Mouse (Mus musculus) T-helper 17 cell (primary cell): Measurements from ENCODE around the gene Cwc27.

Source experiments
- in situ Hi-C, 2 experiments: fragments of 300-600 bp; cut with MboI, MseI; formaldehyde crosslinking; loops; 1 replicate in 1 of 2; 2 replicates in 1 of 2; pipeline ENCODE4 v1.15.1; 2025; ENCODE audit warnings: high pct_unique_total_duplicates in 2 of 2

Cwc27 gene

GRCm38 (mm10) chr13:104650654-104651053 is 166.3 kb downstream of the Cwc27 start:
- in situ Hi-C loops = no loop called here

GRCm38 (mm10) chr13:104650145-104650544 is 166.8 kb downstream of the Cwc27 start:
- in situ Hi-C loops = no loop called here

- in situ Hi-C loops = no loop called here
Observed at GRCm38 (mm10) chr13:104645778-104646425, 171.0 kb downstream of the Cwc27 start.

GRCm38 (mm10) chr13:104644185-104644584 is 172.8 kb downstream of the Cwc27 start:
- in situ Hi-C loops = loop anchor here in 1 of 2 experiments (5.0 kb wide), 1 partner anchor 52 kb away; no protein-coding TSS in a partner anchor

- in situ Hi-C loops = loop anchor here in 1 of 2 experiments (5.0 kb wide), 1 partner anchor 49 kb away; no protein-coding TSS in a partner anchor
Observed at GRCm38 (mm10) chr13:104640694-104641454, 176.1 kb downstream of the Cwc27 start.

GRCm38 (mm10) chr13:104638988-104639387 is 178.0 kb downstream of the Cwc27 start:
- in situ Hi-C loops = no loop called here

GRCm38 (mm10) chr13:104635965-104636462 is 180.9 kb downstream of the Cwc27 start:
- in situ Hi-C loops = no loop called here

- in situ Hi-C loops = no loop called here
Observed at GRCm38 (mm10) chr13:104634708-104635107, 182.2 kb downstream of the Cwc27 start.

GRCm38 (mm10) chr13:104632427-104633167 is 184.3 kb downstream of the Cwc27 start:
- in situ Hi-C loops = no loop called here

GRCm38 (mm10) chr13:104631621-104632205 is 185.2 kb downstream of the Cwc27 start:
- in situ Hi-C loops = no loop called here

GRCm38 (mm10) chr13:104630808-104631207 is 186.1 kb downstream of the Cwc27 start:
- in situ Hi-C loops = no loop called here

GRCm38 (mm10) chr13:104629621-104630020 is 187.3 kb downstream of the Cwc27 start:
- in situ Hi-C loops = no loop called here

GRCm38 (mm10) chr13:104628019-104628418 is 188.9 kb downstream of the Cwc27 start:
- in situ Hi-C loops = no loop called here

GRCm38 (mm10) chr13:104627169-104627909 is 189.6 kb downstream of the Cwc27 start:
- in situ Hi-C loops = no loop called here

- in situ Hi-C loops = loop anchor here in 1 of 2 experiments (5.0 kb wide), 1 partner anchor 164 kb away; no protein-coding TSS in a partner anchor
Observed at GRCm38 (mm10) chr13:104623130-104623891, 193.6 kb downstream of the Cwc27 start.

- in situ Hi-C loops = loop anchor here in 1 of 2 experiments (5.0 kb wide), 1 partner anchor 165 kb away; no protein-coding TSS in a partner anchor
Observed at GRCm38 (mm10) chr13:104622102-104622743, 194.7 kb downstream of the Cwc27 start.

GRCm38 (mm10) chr13:104620423-104620822 is 196.5 kb downstream of the Cwc27 start:
- in situ Hi-C loops = loop anchor here in 1 of 2 experiments (5.0 kb wide), 1 partner anchor 167 kb away; no protein-coding TSS in a partner anchor

GRCm38 (mm10) chr13:104619503-104620288 is 197.2 kb downstream of the Cwc27 start:
- in situ Hi-C loops = loop anchor here (5.0 to 10.0 kb wide), 2 partner anchors 145 to 168 kb away; no protein-coding TSS in a partner anchor
